Mouse (Mus musculus) testis, adult 2 months (tissue): ENCODE data around the gene Slc3a2.

Source experiments
- CTCF ChIP-seq: fragments of 200-500 bp; IDR thresholded peaks from 2 replicates; pipeline ENCODE4 v1.5.1; 2012; ENCODE audit warnings: low read depth, mild to moderate bottlenecking, inconsistent platforms, low read length, moderate library complexity; ENCODE audit not compliant: control insufficient read depth, insufficient read depth, insufficient replicate concordance
- POLR2A ChIP-seq: fragments of 200-500 bp; IDR thresholded peaks from 2 replicates; pipeline ENCODE4 v1.6.1; 2012; ENCODE audit warnings: low read depth, mild to moderate bottlenecking, inconsistent platforms, low read length, moderate library complexity; ENCODE audit not compliant: control insufficient read depth

GRCm38 (mm10) chr19:8702458-8702857 lies 20.7 kb downstream of the Slc3a2 start:
- TF ChIP-seq CTCF (no peak), POLR2A (no peak)
